Mouse (Mus musculus) neural tube, embryonic 11.5 days (tissue): Measurements from ENCODE around the gene Ptgis. TPM values are rescaled to one million over a fixed set of nuclear protein-coding genes. Genes with fewer than 3 reads are reported as not detected.
A peak's percentile ranks its signal among the peaks of the same experiment; 100 is the strongest.

Experiments
- ATAC-seq: fragments of 200-750 bp; cut with Nextera tagmentation; 2 replicates; pipeline ENCODE4 v1.8.0; 2017; ENCODE audit warnings: moderate number of reproducible peaks, mild to moderate bottlenecking, moderate TSS enrichment, moderate library complexity; ENCODE audit not compliant: insufficient read depth, low FRiP score, low TSS enrichment
- DNase-seq: peaks from one replicate; pipeline ENCODE4 v3.0.0-alpha.2; 2015; ENCODE audit warnings: low spot score
- H3K27ac ChIP-seq: fragments of 300-500 bp; sonication (generic); 2 replicates; pipeline ENCODE4 v1.5.1; 2014; ENCODE audit warnings: low read depth, mild to moderate bottlenecking, low read length
- H3K27me3 ChIP-seq: fragments of 300-500 bp; sonication (generic); 2 replicates; pipeline ENCODE4 v1.6.1; 2014; ENCODE audit warnings: mild to moderate bottlenecking, low read length, mixed read lengths; ENCODE audit not compliant: control insufficient read depth, insufficient read depth
- H3K36me3 ChIP-seq: fragments of 300-500 bp; sonication (generic); 2 replicates; pipeline ENCODE4 v1.6.1; 2014; ENCODE audit warnings: mild to moderate bottlenecking, low read length, moderate library complexity, mixed read lengths; ENCODE audit not compliant: control insufficient read depth, insufficient read depth
- H3K4me1 ChIP-seq: fragments of 300-500 bp; sonication (generic); 2 replicates; pipeline ENCODE4 v1.6.1; 2014; ENCODE audit warnings: low read length, mixed read lengths; ENCODE audit not compliant: control insufficient read depth, insufficient read depth
- H3K4me2 ChIP-seq: fragments of 300-500 bp; sonication (generic); 2 replicates; pipeline ENCODE4 v1.6.1; 2014; ENCODE audit warnings: low read depth, mild to moderate bottlenecking, moderate library complexity
- H3K4me3 ChIP-seq: fragments of 300-500 bp; sonication (generic); 2 replicates; pipeline ENCODE4 v1.5.1; 2014; ENCODE audit warnings: low read depth, low read length
- H3K9ac ChIP-seq: fragments of 300-500 bp; sonication (generic); 2 replicates; pipeline ENCODE4 v1.6.1; 2014; ENCODE audit warnings: mild to moderate bottlenecking, low read length
- H3K9me3 ChIP-seq: fragments of 300-500 bp; sonication (generic); 2 replicates; pipeline ENCODE4 v1.6.1; 2016; ENCODE audit warnings: low read length; ENCODE audit not compliant: control insufficient read depth
- WGBS: fragments of 180-500 bp; shearing (Covaris S2); extraction: QIAGEN DNeasy Blood & Tissue Kit; methylation state at CpG from one replicate; pipeline ENCODE4 v1.1.7; 2014; 5-methylcytosine and 5-hydroxymethylcytosine counted together
- polyA plus RNA-seq: library from polyadenylated mRNA; unstranded; fragments of >200 nt; fragmentation: Nextera tagmentation; extraction: Ambion mirVana; gene quantifications from 2 replicates; pipeline ENCODE4 v1.2.1, GENCODE M21; 2014

Gene Ptgis
- polyA plus RNA-seq, 1 experiment from 2014 or later: 10.6 TPM

DNA sequence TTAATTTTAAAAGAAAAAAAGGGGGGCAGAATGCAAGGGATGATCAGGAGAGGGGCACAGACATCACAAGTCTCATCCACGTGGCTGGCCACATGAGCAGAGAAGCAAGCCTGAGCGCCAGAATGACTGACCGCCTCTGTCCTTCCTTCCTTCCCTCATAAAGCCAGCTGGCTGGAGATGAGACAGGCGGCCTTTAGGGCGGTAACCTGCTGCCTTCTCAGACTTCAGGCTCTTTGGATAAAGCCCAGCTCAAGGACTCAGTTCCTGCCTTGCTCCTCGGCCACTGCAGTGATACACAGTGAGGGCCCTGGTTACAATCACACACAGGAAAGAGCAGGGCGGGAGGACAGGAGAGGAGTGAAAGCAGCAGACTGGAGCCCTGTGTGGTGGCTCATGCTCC lies 13.8 kb upstream of the Ptgis start:
- Histone ChIP-seq H3K4me2 (no peak overlapping the region), H3K27me3 (no peaks in the 10 kb centered on the region), H3K4me1 (0 out of 2 replicates have a peak, but pooled peaks cover 2% of the 10 kb centered on the region), H3K27ac (no peak overlapping the region), H3K36me3 (no peaks in the 10 kb centered on the region), H3K9ac (no peak overlapping the region), H3K4me3 (no peak overlapping the region), H3K9me3 (no peaks in the 10 kb centered on the region)
- DNase-seq (no peak), ATAC-seq (no peak)
- WGBS: 72% methylated on average over 7 of the region's 7 CpGs

DNA sequence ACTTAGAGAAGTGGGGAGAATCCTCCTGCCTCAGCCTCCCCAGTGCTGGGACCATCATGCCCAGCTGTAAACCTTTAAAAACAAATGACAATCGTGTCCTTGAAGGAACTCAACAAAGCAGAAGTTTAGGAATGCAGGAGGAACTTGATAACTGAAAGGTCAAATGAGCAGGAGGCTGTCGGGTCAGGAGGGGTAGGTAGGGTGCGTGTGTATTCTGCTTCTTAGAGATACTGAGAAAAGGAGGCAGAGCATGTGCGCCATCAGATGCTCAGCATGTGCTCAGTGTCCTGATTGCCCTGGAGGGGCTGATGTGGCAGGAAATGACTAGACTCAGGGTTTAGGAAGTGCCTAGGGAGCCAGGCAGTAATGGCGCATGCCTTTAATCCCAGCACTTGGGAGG lies 13.1 kb upstream of the Ptgis start:
- Histone ChIP-seq H3K36me3 (no peaks in the 10 kb centered on the region), H3K27ac (no peak overlapping the region), H3K4me3 (no peak overlapping the region), H3K9ac (no peak overlapping the region), H3K9me3 (no peaks in the 10 kb centered on the region), H3K4me2 (no peak overlapping the region), H3K4me1 (0 out of 2 replicates have a peak, but pooled peaks cover 2% of the 10 kb centered on the region), H3K27me3 (no peaks in the 10 kb centered on the region)
- ATAC-seq (no peak), DNase-seq (no peak)
- WGBS: 83% methylated on average over 5 of the region's 5 CpGs

DNA sequence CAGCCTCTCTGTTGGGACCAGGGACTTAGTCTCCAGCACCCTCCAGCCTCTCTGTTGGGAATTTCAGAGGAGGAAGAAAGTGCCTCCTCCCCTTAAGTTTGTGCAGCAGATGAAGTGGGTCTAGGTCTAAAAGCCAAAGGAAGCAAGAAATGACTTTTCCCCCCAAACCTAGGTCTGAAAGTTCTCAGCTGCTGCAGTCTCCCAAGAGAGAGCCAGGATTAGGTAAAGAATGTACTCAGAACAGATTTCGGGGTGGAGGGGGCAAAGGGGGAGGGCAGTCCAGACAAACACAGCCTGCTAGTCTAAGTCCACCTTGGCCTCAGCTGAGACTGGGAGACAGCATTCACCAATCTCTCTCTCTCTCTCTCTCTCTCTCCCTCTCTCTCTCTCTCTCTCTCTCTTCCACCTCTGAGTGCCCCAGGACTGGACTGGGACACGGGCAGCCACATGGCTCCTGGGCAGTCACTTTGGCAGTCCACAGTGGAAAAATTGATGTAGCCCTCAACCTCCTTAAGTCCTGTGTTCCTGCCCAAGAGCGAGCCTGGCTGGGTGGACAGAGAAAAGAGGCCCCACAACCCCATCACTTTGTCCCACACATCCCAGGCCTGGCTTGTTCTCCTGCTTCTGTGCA lies 11.8 kb upstream of the Ptgis start:
- Histone ChIP-seq H3K27me3 (no peaks in the 10 kb centered on the region), H3K27ac (no peak overlapping the region), H3K36me3 (no peaks in the 10 kb centered on the region), H3K4me1 (0 out of 2 replicates have a peak, but pooled peaks cover 2% of the 10 kb centered on the region), H3K9ac (no peak overlapping the region), H3K9me3 (no peaks in the 10 kb centered on the region), H3K4me2 (no peak overlapping the region), H3K4me3 (no peak overlapping the region)
- ATAC-seq (no peak), DNase-seq (no peak)
- WGBS: 53% methylated on average over 3 of the region's 3 CpGs

DNA sequence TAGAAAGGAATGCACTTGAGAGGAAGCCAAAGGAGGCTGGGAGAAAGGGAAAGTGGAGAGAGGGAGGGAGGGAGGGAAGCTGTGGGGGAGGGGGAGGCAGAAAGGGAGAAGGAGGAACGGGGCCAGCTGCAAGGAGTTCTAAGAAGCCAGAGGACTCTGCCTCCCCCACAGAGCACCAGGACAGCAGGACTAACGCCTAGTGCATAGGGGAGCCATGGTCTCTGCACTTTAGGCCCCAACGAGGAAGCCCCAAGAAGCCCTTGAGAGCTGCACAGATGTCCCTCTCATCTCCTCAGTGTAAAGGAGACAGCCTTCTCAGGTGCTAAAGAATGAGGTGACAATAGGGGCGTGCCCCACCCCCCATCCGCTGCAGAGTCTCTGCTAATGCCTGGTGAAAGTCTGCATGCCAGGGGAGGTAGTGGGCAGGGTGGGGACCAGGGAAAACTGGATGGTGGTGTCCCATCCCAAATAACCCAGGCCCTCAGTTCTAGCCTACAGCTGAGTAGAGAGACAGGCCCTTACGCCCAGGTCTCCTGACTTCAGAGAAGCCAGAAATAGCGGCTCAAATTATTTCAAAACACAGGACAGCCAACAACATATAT lies 10.4 kb upstream of the Ptgis start:
- Histone ChIP-seq H3K9ac (no peak overlapping the region), H3K4me3 (no peak overlapping the region), H3K27me3 (no peaks in the 10 kb centered on the region), H3K9me3 (no peaks in the 10 kb centered on the region), H3K27ac (no peak overlapping the region), H3K4me1 (0 out of 2 replicates have a peak, but pooled peaks cover 2% of the 10 kb centered on the region), H3K36me3 (no peaks in the 10 kb centered on the region), H3K4me2 (no peak overlapping the region)
- DNase-seq (no peak), ATAC-seq (no peak)
- 21% methylated on average over 7 of the region's 7 CpGs for WGBS

DNA sequence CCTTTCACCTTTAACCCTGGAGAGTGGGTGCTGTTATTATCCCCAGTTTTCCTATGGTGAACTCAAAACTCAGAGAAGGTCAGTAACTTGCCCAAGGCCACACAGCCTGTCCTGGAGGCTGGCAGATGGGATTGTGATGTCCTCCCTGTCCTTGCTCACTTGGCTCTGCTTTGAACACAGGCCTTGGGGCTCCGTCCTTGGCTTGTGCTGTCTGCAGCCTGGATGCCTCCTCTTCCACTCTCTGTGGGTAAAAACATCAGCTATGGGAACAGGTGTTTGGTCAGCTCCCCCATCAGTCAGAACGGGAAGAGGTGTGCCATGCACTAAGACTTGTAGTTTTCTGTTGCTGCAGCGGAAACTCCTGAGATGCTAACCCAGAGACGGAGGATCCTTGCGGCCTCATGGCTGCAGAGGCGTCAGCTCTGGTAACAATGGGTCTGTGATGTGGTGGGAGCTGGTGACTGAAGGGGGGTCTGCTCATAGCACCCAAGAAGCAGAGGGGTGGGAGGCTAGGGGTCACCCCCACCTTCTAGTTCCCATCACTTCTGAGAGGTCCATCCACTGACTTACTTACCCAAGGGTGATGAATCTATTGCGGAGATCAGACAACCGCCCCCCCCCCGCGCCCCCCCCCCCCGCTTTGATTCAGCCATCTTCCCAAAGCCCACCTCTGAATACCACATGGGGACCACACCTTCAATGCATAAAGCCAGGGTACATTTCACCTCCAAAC lies 9.8 kb upstream of the Ptgis start:
- H3K9me3 ChIP-seq: no peaks in the 10 kb centered on the region
- no peak overlapping the region for H3K4me2 ChIP-seq
- H3K36me3 ChIP-seq: no peaks in the 10 kb centered on the region
- 60% methylated on average over 7 of the region's 11 CpGs for WGBS
- DNase-seq (no peak), ATAC-seq (no peak)
- no peak overlapping the region for H3K9ac ChIP-seq
- H3K4me3 ChIP-seq: no peak overlapping the region
- 0 out of 2 replicates have a peak, but pooled peaks cover 2% of the 10 kb centered on the region for H3K4me1 ChIP-seq
- H3K27me3 ChIP-seq: no peaks in the 10 kb centered on the region
- no peak overlapping the region for H3K27ac ChIP-seq

DNA sequence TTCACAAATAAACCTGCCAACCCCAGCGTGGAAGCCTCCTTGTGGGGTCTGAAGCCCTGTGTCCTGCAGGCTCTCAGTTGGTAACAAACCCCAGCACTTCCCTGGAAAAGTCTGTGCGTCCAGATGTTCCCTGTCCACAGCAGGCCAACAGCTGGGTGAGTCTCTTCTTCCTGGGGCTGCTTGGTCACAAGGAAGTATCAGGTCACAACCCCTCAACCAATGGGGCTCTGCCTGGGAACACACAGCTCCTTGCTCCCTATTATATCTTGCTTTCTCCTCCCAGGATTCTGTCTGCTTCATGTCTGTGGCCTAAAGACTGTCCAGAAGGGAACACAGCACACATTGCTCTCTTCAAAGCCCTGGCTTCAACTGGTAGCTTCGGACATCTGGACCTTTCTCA lies 9.2 kb upstream of the Ptgis start:
- H3K4me1 ChIP-seq: 0 out of 2 replicates have a peak, but pooled peaks cover 2% of the 10 kb centered on the region

DNA sequence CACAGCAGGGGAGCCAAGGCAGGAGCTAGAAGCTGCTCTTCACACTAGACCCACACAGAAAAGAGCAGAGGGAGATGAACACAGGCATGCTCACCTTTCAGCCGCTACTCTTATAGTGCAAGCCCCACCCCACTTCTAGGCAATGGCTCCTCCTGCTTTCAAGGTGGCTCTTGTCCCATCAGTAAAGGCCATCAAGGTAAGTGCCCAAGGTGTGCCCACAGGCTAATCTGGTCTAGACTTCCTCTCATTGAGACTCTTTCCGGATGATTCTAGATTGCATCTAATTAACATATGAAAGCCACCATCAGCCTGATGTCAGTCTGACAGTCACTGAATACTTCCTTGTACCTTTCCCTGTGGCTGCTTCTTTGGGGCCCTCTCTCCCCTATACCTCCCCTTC lies 7.4 kb upstream of the Ptgis start:
- no peaks in the 10 kb centered on the region for H3K9me3 ChIP-seq

More for the DNA sequence above, 9.2 kb upstream of the Ptgis start:
- DNase-seq: no peak
- H3K9me3 ChIP-seq: no peaks in the 10 kb centered on the region
- H3K4me2 ChIP-seq: no peak overlapping the region
- no peak overlapping the region for H3K27ac ChIP-seq
- H3K36me3 ChIP-seq: no peaks in the 10 kb centered on the region
- WGBS: 61% methylated on average over 3 of the region's 3 CpGs
- ATAC-seq: no peak
- H3K9ac ChIP-seq: no peak overlapping the region
- H3K4me3 ChIP-seq: no peak overlapping the region
- H3K27me3 ChIP-seq: no peaks in the 10 kb centered on the region

DNA sequence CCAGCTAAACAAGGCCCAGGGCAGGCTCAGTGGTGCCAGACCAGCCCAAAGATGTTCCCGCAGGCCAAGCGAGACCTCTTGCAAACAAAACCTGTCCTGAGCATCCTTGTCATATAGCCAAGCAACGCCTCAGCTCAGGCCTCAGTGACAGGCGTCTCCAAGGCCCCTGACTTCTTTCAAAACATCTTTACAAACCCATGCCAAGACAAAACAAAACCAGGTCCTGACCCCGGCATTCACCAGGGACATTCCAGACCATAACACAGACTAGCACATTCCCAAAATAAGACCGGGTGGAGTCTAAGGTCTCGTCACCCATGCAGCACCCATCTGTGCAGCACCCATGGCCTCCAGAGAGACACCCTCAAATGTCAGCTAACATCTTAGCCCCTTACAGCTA lies 6.3 kb upstream of the Ptgis start:
- 78% methylated on average over 7 of the region's 7 CpGs for WGBS
- Histone ChIP-seq H3K4me1 (0 out of 2 replicates have a peak, but pooled peaks cover 2% of the 10 kb centered on the region), H3K4me2 (no peak overlapping the region), H3K36me3 (no peaks in the 10 kb centered on the region), H3K9me3 (no peaks in the 10 kb centered on the region), H3K27me3 (no peaks in the 10 kb centered on the region), H3K27ac (no peak overlapping the region), H3K4me3 (no peak overlapping the region), H3K9ac (no peak overlapping the region)
- ATAC-seq (no peak), DNase-seq (no peak)

More for the DNA sequence above, 7.4 kb upstream of the Ptgis start:
- Histone ChIP-seq H3K4me2 (no peak overlapping the region), H3K27me3 (no peaks in the 10 kb centered on the region), H3K27ac (no peak overlapping the region), H3K4me1 (0 out of 2 replicates have a peak, but pooled peaks cover 2% of the 10 kb centered on the region), H3K4me3 (no peak overlapping the region), H3K36me3 (no peaks in the 10 kb centered on the region), H3K9ac (no peak overlapping the region)
- ATAC-seq (no peak), DNase-seq (peak; percentile 5)
- WGBS: 33% methylated on average over 2 of the region's 2 CpGs
